Mouse (Mus musculus): ENCODE data around the gene Actl11.
A peak's percentile ranks its signal among the peaks of the same experiment; 100 is the strongest.

Gene Actl11

GRCm38 (mm10) chr9:107963700-107964099 lies 35.4 kb downstream of the Actl11 start:
- DNase-seq: peak; percentile 71

GRCm38 (mm10) chr9:107964681-107965080 lies 36.4 kb downstream of the Actl11 start:
- DNase-seq: no peak

GRCm38 (mm10) chr9:107966676-107967075 lies 38.4 kb downstream of the Actl11 start:
- no peak for DNase-seq

GRCm38 (mm10) chr9:107967437-107967836 lies 39.2 kb downstream of the Actl11 start:
- no peak for DNase-seq

- no peak for DNase-seq
These were observed 40.3 kb downstream of the Actl11 start for GRCm38 (mm10) chr9:107968531-107968930.

GRCm38 (mm10) chr9:107970311-107970710 lies 42.0 kb downstream of the Actl11 start:
- DNase-seq: no peak

- DNase-seq: no peak
These were observed 43.6 kb downstream of the Actl11 start for GRCm38 (mm10) chr9:107971690-107972541.

GRCm38 (mm10) chr9:107974491-107975171 lies 46.4 kb downstream of the Actl11 start:
- no peak for DNase-seq

- DNase-seq: no peak
These were observed 47.4 kb downstream of the Actl11 start, which contains the start of gene Uba7 for GRCm38 (mm10) chr9:107975399-107976386. Uba7 (plus strand) TSS chr9:107975505.

GRCm38 (mm10) chr9:107978815-107979214 lies 50.5 kb downstream of the Actl11 start:
- no peak for DNase-seq
